Comparison of ENCODE assay signal across 7 mouse cellular contexts in the genomic region with DNA sequence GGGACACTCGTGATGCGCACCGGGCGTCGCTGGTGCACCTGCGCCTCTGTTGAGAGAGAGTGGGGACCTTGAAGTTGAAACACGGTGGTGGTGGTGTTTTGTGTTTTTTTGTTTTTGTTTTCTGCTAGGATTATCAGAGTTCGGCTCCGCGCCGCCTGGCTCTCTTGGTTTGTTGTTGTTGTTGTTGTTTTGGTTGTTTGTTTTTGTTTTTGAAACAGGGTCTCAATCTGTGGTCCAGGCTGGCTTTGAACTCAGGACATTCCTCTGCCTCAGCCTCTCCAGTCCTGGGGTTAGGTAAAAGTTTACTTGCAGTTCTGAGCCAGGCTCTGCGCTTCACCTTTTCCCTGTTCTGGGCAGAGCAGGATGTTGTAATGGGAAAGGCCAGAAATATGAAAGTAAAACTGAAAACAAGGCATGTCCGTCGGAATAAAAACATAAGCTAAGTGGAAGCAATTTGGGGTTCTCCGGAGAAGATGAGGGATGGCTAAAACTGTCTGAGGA. TPM values are rescaled to one million over a fixed set of nuclear protein-coding genes. Genes with fewer than 3 reads are reported as not detected.
A peak's percentile ranks its signal among the peaks of the same experiment; 100 is the strongest.
DNase-seq lines count a peak whose midpoint lies in the region; ATAC-seq and TF ChIP-seq lines count a peak whose summit lies in the region.

No protein-coding gene starts in this region.

- ATAC-seq in G1E (ENCODE audit: extremely low read depth, insufficient number of reproducible peaks, low FRiP score, poor library complexity, severe bottlenecking), result no peak
- no peak for ATAC-seq in heart, embryonic 13.5 days (ENCODE audit: extremely low read depth, insufficient number of reproducible peaks, low FRiP score, low TSS enrichment)
- no peak for ATAC-seq in limb, embryonic 11.5 days (ENCODE audit: insufficient number of reproducible peaks, low FRiP score, low TSS enrichment, low read depth)
- ATAC-seq in neural tube, embryonic 12.5 days (ENCODE audit: low FRiP score, low read depth), result no peak
- ATAC-seq in erythroid progenitor cell, adult 5-6 weeks (replicated peaks; ENCODE audit: low FRiP score, poor library complexity, severe bottlenecking), result no peak
- ATAC-seq in megakaryocyte-erythroid progenitor cell, adult 5-6 weeks (replicated peaks; ENCODE audit: low FRiP score, low TSS enrichment, poor library complexity, severe bottlenecking), result no peak

- H3K9me3 ChIP-seq in G1E (replicated peaks), result no peaks in the 10 kb centered on the region
- no peaks in the 10 kb centered on the region for H3K9me3 ChIP-seq in heart, embryonic 13.5 days
- no peaks in the 10 kb centered on the region for H3K9me3 ChIP-seq in limb, embryonic 11.5 days (ENCODE audit: control insufficient read depth, low read length)
- H3K9me3 ChIP-seq in neural tube, embryonic 12.5 days, result no peaks in the 10 kb centered on the region

- DNase-seq in G1E (ENCODE audit: low spot score), result no peak
- DNase-seq in adrenal gland, adult 8-10 months, result peak; percentile 16
- no peak for DNase-seq in limb, embryonic 11.5 days (ENCODE audit: low spot score)

- peak overlapping the region; percentile 93 for H3K27ac ChIP-seq in heart, embryonic 13.5 days (replicated peaks)
- H3K27ac ChIP-seq in limb, embryonic 11.5 days (replicated peaks; ENCODE audit: low read depth, low read length), result no peak overlapping the region
- H3K27ac ChIP-seq in neural tube, embryonic 12.5 days, result peak overlapping the region; percentile 93

- H3K4me2 ChIP-seq in heart, embryonic 13.5 days, result peak overlapping the region; percentile 85
- peak overlapping the region; percentile 66 for H3K4me2 ChIP-seq in limb, embryonic 11.5 days (ENCODE audit: low read depth, severe bottlenecking)
- H3K4me2 ChIP-seq in neural tube, embryonic 12.5 days (replicated peaks), result peak overlapping the region; percentile 77

- TF ChIP-seq CTCF in G1E (IDR thresholded peaks at IDR 0.05; ENCODE audit: low read depth, low read length), result no peak

- H3K36me3 ChIP-seq in G1E (replicated peaks), result peaks cover 34% of the 10 kb centered on the region
- H3K36me3 ChIP-seq in heart, embryonic 13.5 days, result peaks cover 21% of the 10 kb centered on the region
- no peaks in the 10 kb centered on the region; the same call in 1 of the 2 replicates for H3K36me3 ChIP-seq in limb, embryonic 11.5 days (ENCODE audit: control insufficient read depth, insufficient read depth, low read length)
- H3K36me3 ChIP-seq in neural tube, embryonic 12.5 days, result peaks cover 8% of the 10 kb centered on the region

- H3K4me3 ChIP-seq in G1E (ENCODE audit: low read depth, low read length), result peak overlapping the region; percentile 94
- H3K4me3 ChIP-seq in heart, embryonic 13.5 days, result peak overlapping the region; percentile 94
- H3K4me3 ChIP-seq in limb, embryonic 11.5 days (ENCODE audit: low read depth, low read length), result peak overlapping the region; percentile 64
- peak overlapping the region; percentile 87 for H3K4me3 ChIP-seq in neural tube, embryonic 12.5 days

- 13% methylated on average over 15 of the region's 15 CpGs for WGBS in heart, embryonic 13.5 days
- 21% methylated on average over 15 of the region's 15 CpGs for WGBS in limb, embryonic 11.5 days
- 22% methylated on average over 15 of the region's 15 CpGs for WGBS in neural tube, embryonic 12.5 days

- peaks cover 1% of the 10 kb centered on the region for H3K27me3 ChIP-seq in G1E (ENCODE audit: insufficient read depth, low read length)
- no peaks in the 10 kb centered on the region for H3K27me3 ChIP-seq in heart, embryonic 13.5 days (replicated peaks)
- H3K27me3 ChIP-seq in limb, embryonic 11.5 days (ENCODE audit: control insufficient read depth, insufficient read depth, low read length), result no peaks in the 10 kb centered on the region
- no peaks in the 10 kb centered on the region for H3K27me3 ChIP-seq in neural tube, embryonic 12.5 days (replicated peaks)

- peak overlapping the region; percentile 93 for H3K9ac ChIP-seq in heart, embryonic 13.5 days
- peak overlapping the region; percentile 70 for H3K9ac ChIP-seq in limb, embryonic 11.5 days (ENCODE audit: low read length)
- peak overlapping the region; percentile 88 for H3K9ac ChIP-seq in neural tube, embryonic 12.5 days

- peaks cover 41% of the 10 kb centered on the region for H3K4me1 ChIP-seq in G1E (ENCODE audit: insufficient read depth, low read depth, low read length)
- peaks cover 50% of the 10 kb centered on the region for H3K4me1 ChIP-seq in heart, embryonic 13.5 days
- H3K4me1 ChIP-seq in limb, embryonic 11.5 days (ENCODE audit: control insufficient read depth, insufficient read depth, low read length), result 0 out of 2 replicates have a peak, but pooled peaks cover 5% of the 10 kb centered on the region
- H3K4me1 ChIP-seq in neural tube, embryonic 12.5 days, result peaks cover 13% of the 10 kb centered on the region

RNA-seq across cellular contexts. Expression of a gene that starts 0.9 kb away (rescaled TPM):
- total RNA-seq in G1E (2014; fragmentation: Nextera tagmentation), result 35.3 and 40.6 TPM in 2 replicates
- total RNA-seq in G1E (2017), result 19.2 and 25.3 TPM in 2 replicates
- 22.5 and 23.6 TPM in 2 replicates for polyA plus RNA-seq in G1E (2012)
- 10 to 100 TPM; 20.7 to 32.3 (median 29.1) TPM for total RNA-seq in adrenal gland, adult 8-10 months (2022)
- polyA plus RNA-seq in heart, embryonic 13.5 days (2015; fragmentation: Nextera tagmentation; extraction: Ambion mirVana), result 4.3 and 4.5 TPM in 2 replicates
- 4.4 and 5.6 TPM in 2 replicates for polyA plus RNA-seq in limb, embryonic 11.5 days (2014; fragmentation: Nextera tagmentation; extraction: Ambion mirVana)
- polyA plus RNA-seq in neural tube, embryonic 12.5 days (2016; fragmentation: Nextera tagmentation; extraction: Ambion mirVana), result 5.9 and 7.5 TPM in 2 replicates
- 9.7 and 12.2 TPM in 2 replicates for total RNA-seq in erythroid progenitor cell, adult 5-6 weeks (2015; ENCODE audit: low replicate concordance)
- 13.3 and 16.6 TPM in 2 replicates for total RNA-seq in erythroid progenitor cell, adult 5-6 weeks (2017; ENCODE audit: low replicate concordance)
- 13.5 and 21.5 TPM in 2 replicates for total RNA-seq in megakaryocyte-erythroid progenitor cell, adult 5-6 weeks (2014; fragmentation: Nextera tagmentation)
- 17.7 and 33.8 TPM in 2 replicates for total RNA-seq in megakaryocyte-erythroid progenitor cell, adult 5-6 weeks (2017)

RNA-seq across cellular contexts. Expression of a gene that starts 5.2 kb away (rescaled TPM):
- total RNA-seq in G1E (2014; fragmentation: Nextera tagmentation), result not detected in 2 replicates
- total RNA-seq in G1E (2017), result 0.05 and 0.06 TPM in 2 replicates
- not detected in 2 replicates for polyA plus RNA-seq in G1E (2012)
- total RNA-seq in adrenal gland, adult 8-10 months (2022), result 1 to 10 TPM in 3 of 4 experiments, under 1 TPM in 1; 0.66 to 3.4 (median 1.0) TPM
- 52.6 and 58.0 TPM in 2 replicates for polyA plus RNA-seq in heart, embryonic 13.5 days (2015; fragmentation: Nextera tagmentation; extraction: Ambion mirVana)
- 0.04 and 0.07 TPM in 2 replicates for polyA plus RNA-seq in limb, embryonic 11.5 days (2014; fragmentation: Nextera tagmentation; extraction: Ambion mirVana)
- 0.14 and 0.18 TPM in 2 replicates for polyA plus RNA-seq in neural tube, embryonic 12.5 days (2016; fragmentation: Nextera tagmentation; extraction: Ambion mirVana)
- 0.84 and 1.1 TPM in 2 replicates for total RNA-seq in erythroid progenitor cell, adult 5-6 weeks (2015; ENCODE audit: low replicate concordance)
- total RNA-seq in erythroid progenitor cell, adult 5-6 weeks (2017; ENCODE audit: low replicate concordance), result 0.51 TPM in 1 of 2 replicates, not detected in the other
- not detected in 2 replicates for total RNA-seq in megakaryocyte-erythroid progenitor cell, adult 5-6 weeks (2014; fragmentation: Nextera tagmentation)
- 0.19 TPM in 1 of 2 replicates, not detected in the other for total RNA-seq in megakaryocyte-erythroid progenitor cell, adult 5-6 weeks (2017)
